Mouse (Mus musculus) forebrain, embryonic 12.5 days (tissue): ENCODE measurements around the gene Nfia. TPM values are rescaled to one million over a fixed set of nuclear protein-coding genes. Genes with fewer than 3 reads are reported as not detected.

Experiments
- ATAC-seq: fragments of 200-750 bp; cut with Nextera tagmentation; 2 replicates; pipeline ENCODE4 v1.8.0; 2017; ENCODE audit warnings: moderate TSS enrichment; ENCODE audit not compliant: low FRiP score
- H3K27ac ChIP-seq: fragments of 300-500 bp; sonication (generic); 2 replicates; pipeline ENCODE4 v1.5.1; 2016; ENCODE audit warnings: mild to moderate bottlenecking
- H3K27me3 ChIP-seq: fragments of 300-500 bp; sonication (generic); 2 replicates; pipeline ENCODE4 v1.6.1; 2016; ENCODE audit warnings: mild to moderate bottlenecking
- H3K36me3 ChIP-seq: fragments of 300-500 bp; sonication (generic); replicated peaks from 2 replicates; pipeline ENCODE4 v1.6.1; 2016; ENCODE audit warnings: mild to moderate bottlenecking
- H3K4me1 ChIP-seq: fragments of 300-500 bp; sonication (generic); 2 replicates; pipeline ENCODE4 v1.6.1; 2016
- H3K4me2 ChIP-seq: fragments of 300-500 bp; sonication (generic); 2 replicates; pipeline ENCODE4 v1.6.1; 2016; ENCODE audit warnings: mild to moderate bottlenecking, moderate library complexity
- H3K4me3 ChIP-seq: fragments of 300-500 bp; sonication (generic); replicated peaks from 2 replicates; pipeline ENCODE4 v1.5.1; 2016; ENCODE audit warnings: mild to moderate bottlenecking
- H3K9ac ChIP-seq: fragments of 300-500 bp; sonication (generic); 2 replicates; pipeline ENCODE4 v1.6.1; 2016; ENCODE audit warnings: mild to moderate bottlenecking
- H3K9me3 ChIP-seq: fragments of 300-500 bp; sonication (generic); 2 replicates; pipeline ENCODE4 v1.6.1; 2016
- WGBS: fragments of 180-500 bp; shearing (Covaris S2); methylation state at CpG from one replicate; pipeline ENCODE4 v1.1.7; 2016; 5-methylcytosine and 5-hydroxymethylcytosine counted together
- polyA plus RNA-seq: library from polyadenylated mRNA; unstranded; fragments of >200 nt; fragmentation: Nextera tagmentation; extraction: Ambion mirVana; gene quantifications from 2 replicates; pipeline ENCODE4 v1.2.1, GENCODE M21; 2016

Gene Nfia
- polyA plus RNA-seq, 1 experiment from 2014 or later: 62.1 TPM

DNA sequence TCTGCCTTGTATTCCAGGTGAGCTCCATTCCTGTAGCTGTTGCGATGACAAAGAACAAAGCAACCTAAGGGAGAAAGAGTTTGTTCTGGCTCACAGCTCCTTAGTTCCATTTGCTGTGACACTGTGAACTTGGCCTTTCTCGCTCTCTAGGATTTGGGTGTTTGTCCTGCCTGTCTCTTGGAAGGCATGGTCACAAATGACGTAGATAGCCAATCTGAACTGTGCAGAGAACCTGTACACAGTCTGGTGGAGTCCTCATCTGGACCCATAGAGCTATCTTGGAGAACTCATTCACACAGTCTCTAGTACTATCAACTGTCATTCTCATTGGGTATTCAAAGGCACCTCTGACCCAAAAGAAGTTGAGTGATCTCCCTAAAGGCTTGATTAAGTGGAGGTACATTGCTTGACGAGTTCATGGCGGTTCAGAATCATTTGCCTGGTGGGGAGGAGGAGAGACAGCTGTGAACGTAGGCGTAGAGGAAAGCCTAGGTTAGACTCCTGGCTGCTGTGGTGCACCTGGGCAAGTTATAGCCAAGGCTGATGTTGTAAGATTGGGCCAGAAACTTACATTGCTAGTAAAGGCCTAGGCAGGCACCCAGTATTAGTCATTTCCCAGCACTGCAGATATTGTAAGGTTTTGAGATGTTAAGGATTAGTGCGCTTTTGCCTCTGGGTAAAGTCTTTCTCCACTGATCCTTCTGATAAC, 83.3 kb downstream of the Nfia start:
- H3K27me3 ChIP-seq: no peaks in the 10 kb centered on the region
- H3K36me3 ChIP-seq: no peaks in the 10 kb centered on the region; the same call in 1 of the 2 replicates
- no peak overlapping the region for H3K27ac ChIP-seq
- no peak overlapping the region for H3K4me2 ChIP-seq
- no peak overlapping the region for H3K9ac ChIP-seq
- peaks cover 6% of the 10 kb centered on the region for H3K4me1 ChIP-seq
- 94% methylated on average over 8 of the region's 8 CpGs for WGBS
- no peak for ATAC-seq
- no peak overlapping the region for H3K4me3 ChIP-seq
- H3K9me3 ChIP-seq: no peaks in the 10 kb centered on the region

DNA sequence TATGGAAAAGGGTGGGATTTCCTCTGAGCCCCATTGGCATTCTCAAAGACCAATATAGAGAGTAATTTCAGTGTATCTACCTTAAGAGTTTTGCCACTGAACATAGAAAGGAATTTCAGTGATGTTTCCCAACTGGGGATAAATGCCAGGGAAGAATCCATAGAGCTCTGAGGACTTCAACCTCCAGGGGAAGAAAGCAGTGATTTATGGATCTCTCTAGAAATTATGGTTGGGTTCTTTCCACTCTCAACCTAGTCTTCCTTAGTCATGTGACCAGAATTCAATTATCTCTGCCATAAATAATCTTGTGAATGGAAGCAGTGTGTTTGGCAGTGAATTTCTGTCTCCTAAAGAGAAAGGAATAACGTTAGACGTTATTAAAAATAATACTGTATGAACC, 85.0 kb downstream of the Nfia start:
- Histone ChIP-seq H3K9ac (no peak overlapping the region), H3K4me3 (no peak overlapping the region), H3K4me1 (peaks cover 6% of the 10 kb centered on the region), H3K27ac (no peak overlapping the region), H3K36me3 (no peaks in the 10 kb centered on the region), H3K4me2 (no peak overlapping the region), H3K9me3 (no peaks in the 10 kb centered on the region), H3K27me3 (no peaks in the 10 kb centered on the region)
- no peak for ATAC-seq
- 89% methylated on average over 2 of the region's 2 CpGs for WGBS

DNA sequence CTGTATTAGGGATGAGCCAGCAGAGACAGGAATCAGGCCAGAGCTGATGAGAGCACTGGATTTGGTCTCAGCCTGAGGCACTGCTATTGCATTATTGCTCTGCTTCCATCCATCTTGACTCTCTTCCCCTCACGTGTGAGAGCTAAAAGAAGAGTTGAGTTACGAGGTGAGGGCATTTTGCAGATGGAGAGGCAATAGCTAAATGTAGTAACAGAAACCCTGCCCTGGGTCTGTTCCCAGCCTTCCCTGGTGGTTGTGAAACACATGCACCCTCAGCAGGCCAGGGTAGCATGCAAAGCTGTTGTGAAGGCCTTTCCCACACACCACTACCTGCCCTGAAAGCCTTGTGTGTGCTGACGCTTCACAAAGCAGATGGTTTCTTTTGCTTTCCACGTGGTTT, 86.9 kb downstream of the Nfia start:
- H3K4me3 ChIP-seq: no peak overlapping the region
- WGBS: 73% methylated on average over 4 of the region's 4 CpGs
- ATAC-seq: no peak
- H3K4me1 ChIP-seq: peaks cover 6% of the 10 kb centered on the region
- no peaks in the 10 kb centered on the region for H3K9me3 ChIP-seq
- no peaks in the 10 kb centered on the region for H3K27me3 ChIP-seq
- 0 out of 2 replicates have a peak overlapping the region, but pooled peaks have one; percentile 32 for H3K27ac ChIP-seq
- H3K36me3 ChIP-seq: no peaks in the 10 kb centered on the region
- no peak overlapping the region for H3K4me2 ChIP-seq
- H3K9ac ChIP-seq: no peak overlapping the region

DNA sequence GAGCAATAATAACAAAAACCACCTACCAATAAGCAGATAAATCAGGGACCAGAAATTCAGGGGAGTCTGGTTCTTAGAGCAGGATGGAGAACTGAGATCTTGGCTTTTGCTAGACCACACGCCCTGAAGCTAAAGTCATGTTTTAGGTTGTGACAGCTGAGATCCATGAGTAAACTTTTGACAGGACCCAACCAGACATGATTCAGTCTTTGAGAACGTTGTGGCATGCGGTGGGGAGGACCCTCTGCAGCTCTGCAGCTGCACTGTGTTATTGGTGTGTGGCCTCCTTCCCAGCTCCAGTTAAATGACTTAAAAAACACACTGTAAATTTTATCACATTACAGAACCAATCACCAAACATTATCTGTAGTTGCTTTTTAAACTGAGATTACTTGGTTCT, 87.8 kb downstream of the Nfia start:
- Histone ChIP-seq H3K36me3 (no peaks in the 10 kb centered on the region), H3K4me1 (peaks cover 9% of the 10 kb centered on the region), H3K4me2 (no peak overlapping the region), H3K9me3 (no peaks in the 10 kb centered on the region), H3K4me3 (no peak overlapping the region), H3K27me3 (no peaks in the 10 kb centered on the region), H3K9ac (no peak overlapping the region), H3K27ac (no peak overlapping the region)
- ATAC-seq: no peak
- WGBS: 79% methylated on average over 3 of the region's 3 CpGs

DNA sequence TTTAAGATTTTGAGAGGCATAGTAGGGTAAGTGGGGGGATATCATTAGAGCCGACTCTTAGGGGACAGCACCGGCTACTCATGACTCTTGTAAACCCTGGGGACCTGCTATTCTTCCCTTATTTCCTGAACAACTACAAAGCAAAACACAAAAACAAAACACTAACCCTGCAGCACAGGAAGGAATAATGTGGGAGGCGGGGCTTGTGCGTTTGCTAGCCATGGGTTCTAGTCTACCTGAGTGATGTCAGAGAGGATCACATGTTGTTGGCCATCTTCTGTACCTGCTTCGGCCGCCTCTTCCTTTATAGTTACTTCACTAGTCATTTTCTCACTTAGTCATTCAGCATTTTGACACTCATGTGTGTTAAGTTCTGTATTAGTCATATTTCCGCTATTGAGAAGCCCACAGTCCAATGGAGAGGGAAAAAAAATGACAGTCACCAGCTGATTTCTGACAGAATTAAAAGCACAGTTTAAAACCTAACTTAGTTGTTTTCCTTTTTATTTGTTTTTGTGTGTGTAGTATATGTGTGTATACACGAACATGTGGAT, 88.3 kb downstream of the Nfia start:
- no peak for ATAC-seq
- 92% methylated on average over 8 of the region's 8 CpGs for WGBS

DNA sequence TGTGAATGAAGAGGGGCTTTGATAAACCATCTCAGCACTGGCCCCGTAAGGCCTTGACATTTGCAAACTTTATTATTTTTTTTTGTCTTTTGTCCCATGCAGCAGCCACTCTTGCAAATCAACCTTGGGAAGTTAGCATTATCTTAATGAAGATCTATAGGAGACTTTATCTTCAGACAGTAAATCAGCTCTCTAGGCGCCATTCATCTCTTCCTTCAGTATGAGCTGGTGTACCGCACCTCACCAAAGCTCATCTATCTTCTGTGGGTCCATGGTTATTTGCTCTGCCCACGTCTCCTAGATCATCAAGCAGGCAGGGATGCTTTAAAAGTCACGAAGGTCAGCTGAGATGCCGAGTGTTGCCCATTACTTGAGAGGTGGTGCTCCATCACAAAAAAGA, 89.8 kb downstream of the Nfia start:
- Histone ChIP-seq H3K4me2 (no peak overlapping the region), H3K27ac (no peak overlapping the region), H3K36me3 (no peaks in the 10 kb centered on the region), H3K4me3 (no peak overlapping the region), H3K4me1 (peaks cover 14% of the 10 kb centered on the region), H3K27me3 (no peaks in the 10 kb centered on the region), H3K9ac (no peak overlapping the region), H3K9me3 (no peaks in the 10 kb centered on the region)
- ATAC-seq: no peak
- WGBS: 91% methylated on average over 6 of the region's 6 CpGs

More for the DNA sequence above, 88.3 kb downstream of the Nfia start:
- Histone ChIP-seq H3K9ac (no peak overlapping the region), H3K9me3 (no peaks in the 10 kb centered on the region), H3K36me3 (no peaks in the 10 kb centered on the region), H3K4me3 (no peak overlapping the region), H3K27me3 (no peaks in the 10 kb centered on the region), H3K27ac (no peak overlapping the region), H3K4me2 (no peak overlapping the region), H3K4me1 (peaks cover 12% of the 10 kb centered on the region)

DNA sequence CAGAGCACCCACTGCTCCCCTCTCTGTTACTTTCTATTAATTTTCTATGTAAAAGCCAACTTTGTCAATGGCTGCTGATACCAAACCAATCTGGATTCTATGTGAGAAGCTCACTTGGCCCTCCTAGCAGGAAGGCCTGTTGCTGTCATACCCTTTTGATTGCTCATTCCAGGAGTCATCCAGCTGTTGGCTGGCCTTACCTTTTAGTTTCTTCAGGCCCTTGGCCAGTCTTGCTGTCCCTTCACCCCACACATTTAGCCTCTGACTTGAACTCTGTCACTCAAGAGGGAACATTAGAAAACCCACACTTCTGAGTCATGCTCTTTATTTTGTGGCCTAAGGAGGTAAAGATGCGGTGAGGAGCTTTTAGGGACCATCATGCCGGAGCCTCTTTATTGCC, 91.7 kb downstream of the Nfia start:
- no peak for ATAC-seq
- Histone ChIP-seq H3K4me3 (no peak overlapping the region), H3K27ac (no peak overlapping the region), H3K9me3 (no peaks in the 10 kb centered on the region), H3K4me2 (no peak overlapping the region), H3K4me1 (peaks cover 24% of the 10 kb centered on the region), H3K9ac (no peak overlapping the region), H3K27me3 (no peaks in the 10 kb centered on the region), H3K36me3 (no peaks in the 10 kb centered on the region)
- 95% methylated on average over 2 of the region's 2 CpGs for WGBS

DNA sequence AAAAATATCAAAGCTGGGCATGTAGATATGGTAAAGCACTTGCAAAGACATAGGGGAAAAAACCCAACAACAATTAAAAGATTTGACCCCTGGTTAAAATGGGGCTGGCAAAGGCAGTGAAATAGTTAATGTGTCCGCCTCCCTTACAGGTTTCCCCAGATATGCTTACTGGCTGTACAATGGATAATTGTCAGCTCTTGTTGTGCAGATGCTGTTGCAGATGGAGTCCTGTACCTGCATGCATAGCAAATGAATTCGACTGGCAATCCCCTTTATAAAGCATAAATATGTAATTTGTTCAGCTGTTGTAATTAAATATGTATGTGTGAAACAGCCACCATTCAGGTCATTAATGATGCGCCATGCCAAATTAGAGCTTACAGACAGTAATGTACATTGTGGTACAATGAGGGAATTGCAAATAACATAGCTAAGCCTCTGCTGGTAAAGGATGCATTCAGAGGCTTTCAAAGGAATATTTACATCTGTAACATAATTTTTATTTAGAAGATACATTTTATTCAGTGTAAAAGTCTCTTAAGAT, 92.9 kb downstream of the Nfia start:
- Histone ChIP-seq H3K9ac (no peak overlapping the region), H3K27me3 (no peaks in the 10 kb centered on the region), H3K4me2 (no peak overlapping the region), H3K4me3 (no peak overlapping the region), H3K36me3 (no peaks in the 10 kb centered on the region), H3K27ac (no peak overlapping the region), H3K4me1 (peaks cover 30% of the 10 kb centered on the region), H3K9me3 (no peaks in the 10 kb centered on the region)
- WGBS: 44% methylated on average over 3 of the region's 3 CpGs
- ATAC-seq: peak; percentile 70; the same call in 1 of the 2 replicates

DNA sequence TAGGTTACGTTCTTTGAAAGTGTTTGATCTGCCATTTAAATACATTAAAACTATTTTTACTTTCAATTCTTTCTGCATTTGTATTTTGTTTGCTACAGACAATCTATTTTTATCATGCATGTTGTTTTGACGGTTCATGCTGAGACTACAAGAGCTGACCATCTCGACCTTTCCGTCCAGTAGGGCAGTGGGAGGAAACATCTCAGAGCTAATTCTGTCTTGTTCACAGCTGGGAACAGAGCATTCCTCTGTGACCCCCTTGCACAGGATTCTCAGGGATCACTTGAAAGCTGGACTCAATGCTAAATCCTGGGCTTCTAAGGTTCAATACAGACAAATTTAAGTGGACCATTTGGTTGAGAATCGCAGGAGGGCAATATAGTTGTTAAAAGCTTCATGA, 93.9 kb downstream of the Nfia start:
- Histone ChIP-seq H3K9ac (no peak overlapping the region), H3K36me3 (no peaks in the 10 kb centered on the region), H3K27me3 (no peaks in the 10 kb centered on the region), H3K4me3 (no peak overlapping the region), H3K4me2 (no peak overlapping the region), H3K4me1 (peaks cover 35% of the 10 kb centered on the region), H3K9me3 (no peaks in the 10 kb centered on the region), H3K27ac (no peak overlapping the region)
- 66% methylated on average over 5 of the region's 5 CpGs for WGBS
- ATAC-seq: no peak

DNA sequence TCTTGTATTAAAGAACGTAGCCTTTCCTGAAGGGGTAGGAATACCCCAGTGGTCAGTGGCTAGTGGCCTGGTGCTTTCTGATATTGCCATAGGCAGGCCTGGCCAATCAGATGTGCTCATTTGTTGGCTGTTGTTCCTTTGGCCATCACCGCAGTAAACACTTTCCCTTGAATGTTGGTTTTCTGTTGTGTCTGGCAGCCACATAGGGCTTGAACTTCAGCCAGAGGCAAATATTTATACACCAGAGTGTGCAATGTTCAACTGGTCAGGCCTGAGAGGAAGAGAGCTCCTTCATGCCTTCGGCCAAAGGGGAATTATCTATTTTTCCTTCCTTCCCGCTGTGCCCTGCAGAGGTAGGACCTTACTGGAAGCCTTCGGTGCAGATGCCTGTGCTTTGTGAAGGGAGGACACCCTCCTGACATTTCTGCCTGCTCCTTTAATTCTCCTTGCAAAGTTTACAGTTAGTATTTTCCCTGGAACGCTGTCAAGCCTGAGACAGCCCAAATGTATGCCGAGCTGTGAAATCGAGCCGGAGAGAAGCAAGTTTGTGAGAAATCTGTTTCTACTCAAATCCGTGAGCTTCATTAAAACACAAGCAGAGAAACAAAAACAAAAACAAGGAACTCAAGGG, 95.9 kb downstream of the Nfia start:
- Histone ChIP-seq H3K27me3 (no peaks in the 10 kb centered on the region), H3K4me1 (peaks cover 47% of the 10 kb centered on the region), H3K36me3 (no peaks in the 10 kb centered on the region), H3K4me2 (peak overlapping the region; percentile 8; the same call in 1 of the 2 replicates), H3K27ac (peak overlapping the region; percentile 83), H3K9ac (no peak overlapping the region), H3K4me3 (no peak overlapping the region), H3K9me3 (no peaks in the 10 kb centered on the region)
- WGBS: 80% methylated on average over 10 of the region's 10 CpGs
- no peak for ATAC-seq

DNA sequence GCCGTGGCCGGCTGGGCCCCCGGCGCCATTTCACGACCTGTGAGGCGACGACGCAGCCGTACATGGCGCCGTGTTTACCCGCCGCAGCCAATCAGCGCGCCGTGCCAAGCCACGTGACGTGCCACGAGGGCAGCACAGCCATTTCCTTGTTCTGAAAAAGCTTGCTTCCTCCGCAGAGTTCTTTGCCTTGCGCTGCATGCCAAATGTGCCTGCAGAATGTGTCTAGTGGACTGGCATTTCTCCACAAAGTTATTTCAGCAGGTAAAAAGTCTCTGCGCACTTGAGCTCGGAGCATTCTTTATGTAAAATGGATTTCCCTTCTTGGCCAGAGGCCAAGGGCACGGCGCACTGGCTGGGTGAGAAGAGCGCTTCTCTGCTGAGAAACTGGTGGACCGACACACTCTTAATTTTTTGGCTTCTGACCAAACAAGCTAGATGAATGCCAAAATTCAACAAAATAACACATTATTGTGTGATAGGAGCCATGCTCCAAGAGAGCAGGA, 96.5 kb downstream of the Nfia start:
- H3K4me2 ChIP-seq: peak overlapping the region; percentile 21
- no peaks in the 10 kb centered on the region for H3K36me3 ChIP-seq
- H3K9me3 ChIP-seq: no peaks in the 10 kb centered on the region
- H3K4me3 ChIP-seq: no peak overlapping the region; the same call in 1 of the 2 replicates
- 72% methylated on average over 27 of the region's 27 CpGs for WGBS
- ATAC-seq: peak; percentile 53; the same call in 1 of the 2 replicates
- peaks cover 49% of the 10 kb centered on the region for H3K4me1 ChIP-seq
- H3K27me3 ChIP-seq: no peaks in the 10 kb centered on the region
- H3K27ac ChIP-seq: peak overlapping the region; percentile 83
- no peak overlapping the region for H3K9ac ChIP-seq

DNA sequence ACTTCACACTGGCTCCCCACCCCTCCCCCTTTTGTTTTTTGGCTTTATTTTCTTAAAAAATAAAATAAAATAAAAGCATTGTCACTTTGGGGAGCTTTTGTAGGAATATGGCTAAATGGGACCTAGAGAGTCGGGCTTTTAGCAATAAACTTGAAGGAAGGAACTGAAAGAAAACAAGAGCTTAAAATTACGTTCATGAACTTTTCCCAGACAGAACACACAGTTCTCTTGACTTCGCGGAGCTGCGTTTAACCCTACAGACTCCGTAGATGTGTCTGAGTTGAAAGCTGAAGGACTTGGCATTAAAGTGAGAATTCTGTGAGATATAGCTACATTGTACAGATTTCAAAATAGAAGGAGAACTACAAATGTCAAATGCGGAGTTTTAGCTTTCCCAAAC, 96.9 kb downstream of the Nfia start:
- H3K9me3 ChIP-seq: no peaks in the 10 kb centered on the region
- 70% methylated on average over 7 of the region's 7 CpGs for WGBS
- peak overlapping the region; percentile 83 for H3K27ac ChIP-seq
- no peak overlapping the region for H3K9ac ChIP-seq
- H3K4me2 ChIP-seq: peak overlapping the region; percentile 21
- ATAC-seq: no peak
- H3K36me3 ChIP-seq: no peaks in the 10 kb centered on the region
- H3K27me3 ChIP-seq: no peaks in the 10 kb centered on the region
- H3K4me3 ChIP-seq: no peak overlapping the region
- H3K4me1 ChIP-seq: peaks cover 54% of the 10 kb centered on the region
